Mouse (Mus musculus): ENCODE results near the gene Ctbp1.
A peak's percentile ranks its signal among the peaks of the same experiment; 100 is the strongest.

Ctbp1 gene

DNA sequence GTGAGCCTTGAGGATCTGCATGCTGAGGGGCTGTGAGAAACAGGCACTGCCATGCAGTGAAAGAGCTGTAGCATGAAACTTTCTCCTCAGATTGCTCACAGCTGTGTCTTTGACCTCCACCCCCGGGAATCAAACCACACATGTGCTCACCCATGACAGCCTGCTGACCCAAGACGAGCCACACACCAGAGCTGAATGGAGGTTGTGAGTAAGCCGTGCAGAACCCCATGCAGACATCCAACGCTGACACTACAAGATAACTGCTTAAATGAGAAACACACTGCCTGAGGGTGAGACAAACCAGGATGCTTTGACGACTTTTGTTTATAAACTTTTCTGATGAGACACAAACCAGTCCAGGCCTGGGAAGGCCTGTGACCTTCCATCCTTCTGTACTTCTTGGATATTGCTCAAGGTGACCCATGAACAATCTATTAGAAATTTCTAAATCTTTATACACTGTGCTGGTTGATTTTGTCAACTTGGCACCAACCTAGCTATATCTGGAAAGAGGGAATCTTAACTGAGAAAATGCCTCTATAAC is 30.3 kb downstream of the Ctbp1 start:
- DNase-seq (ENCODE audit: low spot score) = no peak

DNA sequence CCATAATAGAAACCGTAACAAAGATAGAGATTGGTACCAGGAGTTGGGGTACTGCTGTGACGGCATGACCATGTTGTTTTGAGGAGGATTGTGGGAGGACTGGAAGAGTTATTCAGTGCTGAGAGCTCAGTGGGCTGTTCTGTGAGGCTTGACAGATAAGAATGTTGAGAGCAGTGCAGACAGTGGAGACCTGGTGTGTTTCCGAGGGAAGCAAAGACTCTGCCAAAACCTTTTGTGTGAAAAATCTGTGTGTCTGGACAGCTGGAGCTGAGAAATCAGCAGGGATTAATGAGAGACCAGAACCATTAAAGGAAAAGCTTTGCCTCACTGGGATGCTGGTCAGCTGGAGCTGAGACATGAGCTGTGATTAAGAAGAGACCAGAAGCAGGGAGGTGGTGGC is 34.9 kb downstream of the Ctbp1 start:
- no peak for DNase-seq (ENCODE audit: low spot score)

- DNase-seq (ENCODE audit: low spot score) = no peak
Observed at GRCm38 (mm10) chr5:33239111-33239714, 35.6 kb downstream of the Ctbp1 start.

DNA sequence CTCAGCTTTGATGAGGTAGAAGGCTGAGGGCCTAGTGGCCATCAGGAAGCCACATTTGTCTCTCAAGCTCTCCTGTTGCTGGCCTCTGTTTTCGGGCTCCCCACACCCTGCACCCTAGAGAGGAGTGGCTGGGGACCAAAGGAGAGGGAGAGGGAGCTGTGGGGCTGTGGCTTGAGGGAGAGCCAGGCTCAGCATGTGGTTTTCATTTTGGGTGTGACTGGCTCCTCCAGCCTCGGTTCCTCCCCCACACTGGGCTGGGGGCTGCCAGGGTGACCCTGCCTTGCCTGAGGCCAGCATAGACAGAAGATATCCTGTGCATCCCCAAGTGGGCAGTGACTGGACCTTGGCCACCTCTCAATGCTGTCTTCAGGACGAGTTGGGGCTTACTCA is 36.5 kb downstream of the Ctbp1 start:
- DNase-seq (ENCODE audit: low spot score) = no peak

DNA sequence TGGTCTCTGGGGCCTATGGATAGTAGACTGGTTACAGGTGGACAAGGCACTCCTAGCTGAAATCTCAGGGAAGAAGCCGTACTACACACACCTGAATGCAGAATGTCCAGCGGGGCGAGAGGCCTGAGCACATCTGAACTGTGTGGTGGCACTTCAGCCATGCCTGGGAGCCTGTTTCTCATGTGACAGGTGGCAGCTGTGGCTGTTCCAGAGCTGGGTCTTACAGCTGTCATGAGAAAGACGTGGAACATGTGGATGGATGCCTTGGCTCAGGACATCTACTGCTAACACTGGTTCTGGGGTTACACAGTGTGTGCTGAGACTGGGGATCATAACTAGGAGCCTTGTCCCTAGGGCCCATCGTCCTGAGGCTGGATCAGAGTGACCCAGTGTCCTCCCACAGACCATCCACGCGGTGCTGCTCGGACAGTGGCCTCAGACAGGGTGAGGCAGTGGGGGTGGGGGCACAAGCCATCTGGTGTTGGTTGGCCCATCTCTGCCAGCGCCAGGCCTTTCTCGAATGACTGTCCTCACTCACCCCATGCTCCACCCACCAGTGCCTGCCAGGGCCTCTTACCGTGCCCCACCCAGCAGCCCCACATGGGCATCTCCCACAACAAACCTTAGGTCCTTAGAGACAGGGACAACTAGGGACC is 37.1 kb downstream of the Ctbp1 start:
- no peak for DNase-seq (ENCODE audit: low spot score)

- no peak for DNase-seq (ENCODE audit: low spot score)
Observed at GRCm38 (mm10) chr5:33234391-33235031, 40.3 kb downstream of the Ctbp1 start.

DNA sequence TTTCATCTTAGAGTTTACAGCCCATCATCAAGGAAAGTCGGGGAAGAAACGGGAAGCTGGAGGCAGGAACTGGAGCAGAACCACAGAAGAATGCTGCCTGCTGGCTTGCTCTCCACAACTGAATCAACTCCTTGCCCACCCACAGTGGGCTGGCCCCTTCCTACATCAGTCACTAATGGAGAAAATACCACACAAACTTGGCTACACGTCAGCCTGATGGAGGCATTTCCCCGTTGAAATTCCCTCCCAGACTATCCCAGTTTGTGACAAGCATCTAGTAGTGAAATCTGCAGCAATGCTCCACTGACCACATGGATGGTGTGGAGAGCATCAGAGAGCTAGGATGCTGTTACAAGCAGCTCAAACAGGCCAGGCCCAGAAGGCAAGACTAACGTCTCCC is 42.0 kb downstream of the Ctbp1 start:
- DNase-seq (ENCODE audit: low spot score) = no peak

DNA sequence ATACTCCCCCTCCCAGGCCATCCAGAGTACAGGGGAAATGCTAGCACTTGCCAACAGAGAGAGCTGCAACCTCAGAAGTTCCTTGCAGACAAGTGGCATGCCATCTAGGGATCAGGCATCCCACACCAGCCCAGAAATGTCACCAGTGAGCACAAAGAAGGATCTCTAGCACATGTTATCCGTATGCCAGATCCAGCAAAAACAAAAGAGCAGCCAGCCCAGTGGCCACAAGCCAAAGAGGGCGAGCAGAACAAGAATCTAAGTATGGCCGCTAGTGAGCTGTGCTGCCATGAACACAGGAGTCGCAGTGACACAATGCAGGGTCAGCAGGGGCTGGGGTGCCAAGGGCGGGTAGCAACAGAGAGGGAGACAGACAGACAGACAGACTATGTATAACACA is 44.5 kb downstream of the Ctbp1 start:
- DNase-seq (ENCODE audit: low spot score) = no peak

- DNase-seq (ENCODE audit: low spot score) = no peak
Observed at GRCm38 (mm10) chr5:33228428-33228827, 46.4 kb downstream of the Ctbp1 start.

DNA sequence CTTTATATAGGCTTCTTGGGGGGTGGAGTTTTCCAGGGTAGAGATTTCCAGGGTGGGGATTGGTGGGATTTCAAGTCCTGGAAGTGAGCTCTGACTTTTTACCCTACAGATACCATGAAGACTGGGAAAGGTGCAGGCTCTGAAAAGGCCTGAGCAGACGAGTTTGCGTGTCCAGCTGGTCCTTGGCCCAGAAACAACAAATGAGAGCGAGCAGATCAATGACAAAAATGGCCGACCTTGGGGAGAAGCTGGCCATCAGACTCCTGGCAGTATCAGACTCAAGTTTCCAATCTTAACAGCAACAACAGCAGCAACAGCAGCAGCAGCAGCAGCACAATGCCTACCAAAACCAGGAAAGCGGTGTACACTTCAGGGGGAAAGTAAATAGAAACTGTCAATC is 49.1 kb downstream of the Ctbp1 start:
- no peak for DNase-seq (ENCODE audit: low spot score)

GRCm38 (mm10) chr5:33224491-33224890 is 50.3 kb downstream of the Ctbp1 start:
- DNase-seq (ENCODE audit: low spot score) = no peak

DNA sequence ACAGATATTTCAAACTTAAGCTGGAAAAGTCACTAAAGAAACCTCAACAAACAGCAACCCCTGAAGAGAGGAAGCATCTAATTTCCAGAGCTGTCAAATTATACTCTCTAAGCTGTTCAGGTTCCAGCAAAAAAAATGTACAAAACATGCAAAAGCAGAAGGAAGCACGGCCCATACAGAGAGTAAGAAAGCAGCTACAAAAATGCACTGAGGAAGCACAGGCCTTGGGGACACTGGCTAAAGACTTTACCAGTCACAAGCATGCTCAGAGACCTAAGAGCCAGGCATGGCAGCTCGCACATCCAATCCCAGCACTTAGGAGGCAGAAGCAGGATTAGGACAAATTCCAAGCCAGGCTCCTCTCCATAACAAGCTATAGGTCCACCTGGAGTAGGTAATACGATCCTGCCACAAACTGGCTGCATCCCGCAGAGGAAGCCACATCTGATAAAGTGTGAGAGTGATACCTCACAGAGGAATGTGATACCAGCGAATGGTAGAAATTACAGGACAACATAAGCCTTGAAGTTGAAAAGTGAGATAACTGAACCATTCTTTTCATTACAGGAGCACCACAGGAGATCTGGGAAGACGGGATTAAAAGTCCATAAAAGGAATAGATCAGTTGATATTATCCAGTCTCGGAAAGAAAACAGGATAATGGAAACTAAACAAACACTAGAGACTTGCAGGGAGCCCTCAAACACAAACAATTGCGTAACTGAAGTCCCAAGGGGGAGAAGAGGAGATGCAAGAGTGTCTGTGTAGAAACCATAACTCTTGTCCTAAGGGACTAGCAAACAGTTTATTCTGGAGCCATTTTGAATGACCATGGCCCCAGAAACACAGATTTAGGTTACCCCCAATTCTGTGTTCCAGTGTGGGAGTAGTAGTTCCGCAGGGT is 51.7 kb downstream of the Ctbp1 start:
- peak; percentile 26 for DNase-seq (ENCODE audit: low spot score)

DNA sequence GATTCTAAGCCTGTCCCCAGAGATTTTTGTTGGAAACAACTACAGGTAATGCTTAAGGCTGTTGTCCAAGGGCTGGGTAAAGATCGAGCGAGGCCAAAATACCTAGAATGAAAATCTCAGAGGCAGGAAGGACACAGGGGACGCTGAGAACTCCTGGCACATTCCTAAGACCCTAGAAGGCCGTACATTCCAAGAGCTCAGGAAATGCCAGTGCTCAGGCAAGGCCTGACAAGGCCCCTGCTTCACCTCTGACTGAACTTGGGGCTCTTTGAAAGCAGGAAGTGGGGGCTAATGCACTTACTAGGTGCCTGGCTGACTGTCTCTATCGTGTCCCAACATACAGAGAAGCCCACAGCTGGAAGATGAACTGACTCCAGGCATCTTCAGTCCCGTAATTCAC is 52.4 kb downstream of the Ctbp1 start:
- DNase-seq (ENCODE audit: low spot score) = peak; percentile 44

DNA sequence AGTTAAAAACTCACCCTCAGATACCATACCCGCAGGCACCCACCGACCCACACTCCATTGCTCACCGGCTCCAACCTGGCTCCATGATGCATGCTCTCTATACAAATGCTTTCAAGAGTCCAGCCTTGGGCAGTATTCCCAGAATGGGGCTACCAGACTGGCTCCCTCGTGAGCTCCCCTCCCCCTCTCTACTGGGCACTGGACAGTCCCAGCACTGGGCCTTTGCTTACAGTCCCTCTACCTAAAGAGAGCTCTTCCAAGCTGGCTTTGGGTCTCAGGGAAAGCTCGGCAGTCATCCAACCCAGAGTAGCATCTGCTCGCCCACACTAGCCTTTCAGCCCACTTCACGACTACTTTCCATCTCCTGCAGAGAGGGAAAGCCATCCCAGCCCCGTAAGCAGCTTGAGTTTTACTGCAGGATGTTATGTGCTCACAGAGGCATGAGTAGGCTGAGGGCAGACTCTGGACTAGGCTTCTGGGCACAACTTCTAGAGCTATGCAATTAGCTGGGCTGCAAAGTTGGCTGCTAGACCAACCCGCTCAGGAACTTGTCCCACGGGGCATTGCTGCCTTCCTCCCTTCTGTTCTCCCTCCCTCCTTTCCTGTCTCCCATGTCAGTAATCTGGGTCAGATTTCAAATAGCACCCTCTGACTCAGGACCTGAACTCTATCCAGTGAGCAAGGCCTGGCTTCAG is 54.3 kb downstream of the Ctbp1 start:
- no peak for DNase-seq (ENCODE audit: low spot score)

GRCm38 (mm10) chr5:33219831-33220230 is 55.0 kb downstream of the Ctbp1 start:
- no peak for DNase-seq (ENCODE audit: low spot score)

DNA sequence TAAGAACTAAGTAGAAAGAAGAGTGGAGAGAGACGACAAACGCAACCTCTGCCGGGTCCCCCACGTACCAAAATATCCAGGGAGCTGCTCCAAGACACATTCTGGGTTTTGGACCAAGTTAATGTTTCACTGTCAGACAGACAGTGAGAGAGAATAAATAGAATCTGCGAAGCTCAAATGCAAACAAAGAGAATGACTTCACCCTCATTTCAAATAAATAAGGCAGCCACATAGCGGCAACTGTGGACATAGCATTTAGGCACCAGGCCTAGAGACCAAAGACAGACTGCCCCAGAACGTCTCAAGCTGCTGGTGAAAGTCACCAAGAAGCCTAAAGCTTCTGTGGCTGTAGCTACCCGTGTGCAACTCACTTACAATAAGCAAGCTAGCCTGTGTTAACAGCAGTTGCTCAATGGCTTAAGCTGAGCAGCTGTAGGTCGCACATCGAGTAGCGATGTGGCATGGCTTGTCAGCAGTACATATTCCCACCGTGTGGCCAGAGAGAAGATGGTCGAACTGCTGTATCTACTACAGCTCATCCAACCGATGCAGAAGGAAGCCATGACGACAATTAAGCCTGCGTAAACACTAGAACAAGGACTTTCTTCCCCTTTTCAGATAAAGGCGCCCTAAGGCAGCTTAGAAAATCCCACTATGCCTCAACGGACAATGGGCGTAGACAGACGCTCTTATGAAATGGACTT is 55.9 kb downstream of the Ctbp1 start:
- DNase-seq (ENCODE audit: low spot score) = no peak

- DNase-seq (ENCODE audit: low spot score) = peak; percentile 44
Observed at GRCm38 (mm10) chr5:33218081-33218480, 56.7 kb downstream of the Ctbp1 start, which contains the start of gene Spon2. Gene Spon2, minus strand, starts transcription at chr5:33218455.

GRCm38 (mm10) chr5:33217663-33218062 is 57.1 kb downstream of the Ctbp1 start:
- DNase-seq (ENCODE audit: low spot score) = no peak

GRCm38 (mm10) chr5:33214723-33215122 is 60.1 kb downstream of the Ctbp1 start:
- DNase-seq (ENCODE audit: low spot score) = no peak

DNA sequence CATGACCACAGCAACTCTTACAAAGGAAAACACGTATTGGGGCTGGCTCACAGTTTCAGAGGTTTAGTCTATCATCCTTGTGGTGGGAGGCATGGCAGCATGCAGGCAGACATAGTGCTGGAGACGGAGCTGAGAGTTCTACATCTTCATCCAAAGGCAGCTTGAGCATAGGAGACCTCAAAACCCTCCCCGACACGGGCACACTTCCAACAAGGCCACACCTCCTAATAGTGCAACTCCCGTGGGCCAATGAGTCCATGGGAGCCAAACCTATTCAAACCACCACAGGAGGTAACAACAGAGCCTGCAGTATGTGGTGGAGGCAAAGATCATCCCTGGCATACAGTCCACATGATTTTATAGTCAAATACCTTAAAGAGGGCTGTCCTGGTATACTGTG is 63.5 kb downstream of the Ctbp1 start:
- DNase-seq (ENCODE audit: low spot score) = no peak

GRCm38 (mm10) chr5:33210515-33210914 is 64.3 kb downstream of the Ctbp1 start:
- no peak for DNase-seq (ENCODE audit: low spot score)
